Mouse (Mus musculus) cerebellum, adult 9-11 months (tissue): ENCODE results near the gene Spata3.

Source experiments
- DNase-seq: peaks from one replicate; pipeline ENCODE4 v3.0.0; 2022

The Spata3 gene

GRCm38 (mm10) chr1:86038191-86038951 is 21.8 kb downstream of the Spata3 start:
- peak; percentile 72 for DNase-seq

DNA sequence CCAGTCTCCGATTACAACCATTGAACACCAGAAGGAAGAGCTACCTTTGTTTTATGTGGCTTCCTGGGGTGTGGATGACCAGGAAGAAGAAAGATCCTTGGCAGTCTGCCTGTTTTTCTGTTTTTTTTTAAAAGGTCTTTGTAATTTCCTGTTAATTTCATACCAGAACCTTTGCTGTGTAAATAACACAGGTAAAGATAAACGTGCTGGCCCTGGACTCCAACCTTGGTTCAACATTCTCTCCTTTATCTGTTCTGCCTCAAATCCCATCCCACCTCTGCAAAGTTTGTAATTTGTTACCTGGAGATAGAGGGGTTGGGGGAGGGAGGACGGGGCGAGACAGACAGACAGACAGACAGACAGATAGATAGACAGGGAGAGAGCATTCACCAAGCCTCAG is 23.5 kb downstream of the Spata3 start:
- DNase-seq = no peak

GRCm38 (mm10) chr1:86040817-86041216 is 24.2 kb downstream of the Spata3 start:
- DNase-seq = no peak

DNA sequence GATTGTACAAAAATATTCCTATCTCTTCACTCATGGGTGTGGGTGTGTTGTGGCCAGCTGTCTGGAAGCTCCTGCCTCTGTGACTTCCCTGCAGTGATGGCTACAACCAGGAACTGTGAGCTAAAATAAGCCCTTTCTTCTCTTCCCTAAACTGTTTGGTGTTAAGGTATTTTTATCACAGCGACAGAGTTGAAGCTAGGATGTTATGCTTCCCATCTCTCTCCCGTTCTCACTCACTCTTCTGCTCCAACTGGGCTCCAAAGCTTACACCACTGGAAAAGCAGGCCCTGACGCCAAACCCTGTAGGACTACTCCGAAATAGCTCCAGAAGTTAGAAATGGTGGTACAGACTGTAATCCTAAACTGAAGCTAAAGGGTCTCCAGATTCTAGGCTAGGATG is 28.4 kb downstream of the Spata3 start:
- no peak for DNase-seq

- DNase-seq = no peak
Measured at GRCm38 (mm10) chr1:86045848-86046805, 29.5 kb downstream of the Spata3 start, which contains the start of gene 2810459M11Rik. Gene 2810459M11Rik (plus strand): TSS chr1:86045863.

GRCm38 (mm10) chr1:86046833-86047563 is 30.4 kb downstream of the Spata3 start:
- DNase-seq = no peak

DNA sequence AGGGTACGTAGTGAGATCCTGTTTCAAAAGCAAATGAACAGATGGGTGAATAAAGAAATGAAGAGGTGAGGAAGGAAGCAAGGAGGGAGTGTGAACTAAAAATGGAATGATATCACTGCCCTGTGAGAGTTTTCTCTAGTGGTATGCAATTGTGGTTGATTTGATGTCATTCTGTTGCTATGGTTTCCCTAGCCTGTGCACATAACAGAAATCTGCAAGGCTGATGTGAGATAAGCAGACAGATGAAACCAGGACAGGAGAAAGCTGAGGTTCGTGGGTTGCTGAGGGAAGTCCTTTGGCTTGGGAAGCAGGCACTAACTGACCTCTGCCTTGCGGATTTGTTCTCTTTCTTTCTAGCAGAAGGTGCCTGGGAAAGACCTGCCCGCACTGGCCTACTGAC is 31.6 kb downstream of the Spata3 start:
- DNase-seq = no peak

GRCm38 (mm10) chr1:86048744-86049143 is 32.1 kb downstream of the Spata3 start:
- DNase-seq = no peak

- DNase-seq = peak; percentile 73
Measured at GRCm38 (mm10) chr1:86053198-86053921, 36.7 kb downstream of the Spata3 start.

- DNase-seq = no peak
Measured at GRCm38 (mm10) chr1:86054943-86055342, 38.3 kb downstream of the Spata3 start.

GRCm38 (mm10) chr1:86056284-86056683 is 39.7 kb downstream of the Spata3 start:
- DNase-seq = no peak

GRCm38 (mm10) chr1:86058856-86059769 is 42.5 kb downstream of the Spata3 start:
- peak; percentile 96 for DNase-seq

DNA sequence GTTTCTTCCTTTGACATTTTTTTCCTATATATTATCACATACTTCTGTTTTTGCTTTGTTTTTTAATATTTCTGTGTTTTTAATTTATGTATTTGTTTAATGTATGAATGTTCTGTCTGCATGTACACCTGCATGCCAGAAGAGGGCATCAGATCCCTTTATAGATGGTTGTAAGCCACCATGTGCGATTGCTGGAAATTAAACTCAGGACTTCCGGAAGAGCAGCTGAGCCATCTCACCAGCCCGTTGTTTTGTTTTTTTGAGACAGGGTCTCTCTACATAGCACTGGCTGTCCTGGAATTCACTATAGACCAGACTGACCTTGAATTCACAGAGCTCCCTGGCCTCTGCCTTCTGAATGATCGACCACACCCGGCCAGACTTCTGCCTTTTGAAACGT is 45.9 kb downstream of the Spata3 start:
- no peak for DNase-seq

GRCm38 (mm10) chr1:86064271-86064991 is 47.8 kb downstream of the Spata3 start, which contains the start of gene Psmd1:
Gene Psmd1 (plus strand): TSS chr1:86064387.
- DNase-seq = peak; percentile 88

DNA sequence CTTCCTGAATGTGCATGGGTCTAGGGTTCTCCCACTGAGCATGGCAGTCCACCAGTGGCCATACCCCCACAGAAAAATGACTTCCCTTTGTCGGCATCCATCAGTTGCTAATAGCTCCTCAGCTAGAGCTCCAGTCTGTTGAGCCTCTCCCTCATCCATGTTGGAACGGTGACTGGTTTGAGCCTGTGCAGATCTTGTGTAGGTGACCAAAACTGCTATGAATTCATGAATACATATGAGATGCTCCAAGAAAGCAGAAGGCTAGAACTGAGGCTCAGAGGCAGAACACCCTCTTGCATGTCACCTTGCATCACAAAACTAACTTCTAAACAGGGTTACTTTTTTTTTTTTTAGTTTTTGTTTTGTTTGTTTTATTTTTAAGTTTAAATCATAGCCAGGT is 59.9 kb downstream of the Spata3 start:
- no peak for DNase-seq
